Mouse (Mus musculus): ENCODE measurements around the gene Sema6d.

DNA sequence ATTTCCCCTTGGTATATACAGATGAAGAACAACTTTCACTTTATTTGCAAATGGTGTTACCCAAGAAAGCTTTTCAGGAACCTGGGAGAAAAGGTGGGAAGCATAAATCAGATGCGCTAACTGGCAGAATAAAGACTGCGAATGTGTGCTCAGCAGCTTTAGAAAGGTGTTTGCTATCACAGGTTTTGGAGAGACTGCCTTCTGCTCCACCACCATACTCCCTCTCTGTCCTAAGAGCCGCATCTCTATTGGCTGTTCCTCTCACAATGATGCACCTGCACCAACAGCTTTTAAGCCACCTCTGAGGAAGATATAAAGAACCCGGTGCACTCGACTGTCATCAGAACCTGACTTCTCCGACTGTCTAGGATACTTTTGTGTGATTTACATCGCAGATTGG is 133.8 kb downstream of the Sema6d start:
- TF ChIP-seq CTCF (IDR thresholded peaks at IDR 0.05; ENCODE audit: insufficient read depth, low read depth, low read length) (no peak), POLR2A (IDR thresholded peaks at IDR 0.05; ENCODE audit: insufficient read depth, low read depth, low read length) (no peak)

Data from olfactory bulb, adult 2 months (tissue).